Comparison of ENCODE assay signal across 18 mouse cellular contexts in the genomic region with DNA sequence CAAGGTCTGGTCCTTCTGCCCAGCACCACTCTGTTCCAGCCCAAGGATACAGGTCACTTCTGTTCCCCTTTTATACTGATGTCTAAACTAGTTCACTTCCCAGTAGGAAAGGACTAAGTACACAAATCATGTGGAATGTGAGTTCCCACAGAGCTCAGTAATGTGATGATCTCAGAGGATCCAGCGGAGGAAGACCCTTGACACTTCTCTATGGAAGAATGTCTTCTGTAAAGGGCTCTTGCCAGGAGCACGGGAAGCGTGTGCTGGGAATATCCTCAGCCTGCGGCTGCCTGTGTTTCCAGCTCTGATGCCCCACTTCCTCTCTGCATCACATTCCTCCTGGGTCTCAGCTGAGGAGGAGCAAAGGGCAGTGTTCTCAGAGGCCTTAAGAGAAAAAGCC. TPM values are rescaled to one million over a fixed set of nuclear protein-coding genes. Genes with fewer than 3 reads are reported as not detected.
A peak's percentile ranks its signal among the peaks of the same experiment; 100 is the strongest.
DNase-seq lines count a peak whose midpoint lies in the region; ATAC-seq lines count a peak whose summit lies in the region.
"Had no signal": no experiment of that assay in that cellular context is flagged by ENCODE, and none has a peak within 500 bp of the region (broad histone marks: within the 10 kb centered on the region; RNA-seq: fewer than 3 reads in every experiment).

No protein-coding gene starts in this region.

- H3K4me1 ChIP-seq in kidney, embryonic 14.5 days (ENCODE audit: control insufficient read depth, insufficient read depth, low read length) = peaks cover 41% of the 10 kb centered on the region
- H3K4me1 ChIP-seq in kidney, embryonic 15.5 days = peaks cover 72% of the 10 kb centered on the region
- peaks cover 16% of the 10 kb centered on the region for H3K4me1 ChIP-seq in hindbrain, embryonic 16.5 days (ENCODE audit: control insufficient read depth, insufficient read depth, low read depth, low read length)

- 36% methylated on average over 4 of the region's 4 CpGs for WGBS in kidney, embryonic 14.5 days
- WGBS in kidney, embryonic 15.5 days = 32% methylated on average over 4 of the region's 4 CpGs
- WGBS in hindbrain, embryonic 16.5 days = 68% methylated on average over 4 of the region's 4 CpGs

- H3K27ac ChIP-seq in kidney, embryonic 14.5 days (ENCODE audit: low read depth, low read length) = no peak overlapping the region
- H3K27ac ChIP-seq in kidney, embryonic 15.5 days = 0 out of 2 replicates have a peak overlapping the region, but pooled peaks have one; percentile 20
- no peak overlapping the region for H3K27ac ChIP-seq in hindbrain, embryonic 16.5 days (ENCODE audit: low read depth, low read length)
- H3K27ac ChIP-seq: limb, embryonic 10.5 days; liver, embryonic 15.5 days had no signal

- H3K27me3 ChIP-seq in kidney, embryonic 14.5 days (ENCODE audit: control insufficient read depth, insufficient read depth, low read length) = no peaks in the 10 kb centered on the region
- H3K27me3 ChIP-seq in kidney, embryonic 15.5 days = no peaks in the 10 kb centered on the region
- no peaks in the 10 kb centered on the region for H3K27me3 ChIP-seq in hindbrain, embryonic 16.5 days (replicated peaks; ENCODE audit: control insufficient read depth, insufficient read depth, low read length)

- peak; percentile 25 for DNase-seq in adrenal gland, postnatal 14 days
- no peak for DNase-seq in adrenal gland, postnatal 10 days
- peak; percentile 59 for DNase-seq in kidney, adult 11 months
- DNase-seq in lung, postnatal 36 days = peak; percentile 46
- DNase-seq: cerebellum, adult 18-20 months; embryo, embryonic 11 days; forebrain, postnatal 0 days; gastrocnemius, postnatal 10 days; right cerebral cortex, adult 18-20 months; thymus, adult 18-20 months had no signal

- no peak overlapping the region for H3K9ac ChIP-seq in kidney, embryonic 14.5 days (ENCODE audit: low read depth, low read length)
- no peak overlapping the region for H3K9ac ChIP-seq in kidney, embryonic 15.5 days
- no peak overlapping the region for H3K9ac ChIP-seq in hindbrain, embryonic 16.5 days (ENCODE audit: low read depth, low read length)
- H3K9ac ChIP-seq: forebrain, postnatal 0 days; liver, embryonic 15.5 days had no signal

- no peak overlapping the region for H3K4me3 ChIP-seq in kidney, embryonic 14.5 days (ENCODE audit: low read length)
- no peak overlapping the region for H3K4me3 ChIP-seq in kidney, embryonic 15.5 days (replicated peaks)
- H3K4me3 ChIP-seq in hindbrain, embryonic 16.5 days (ENCODE audit: low read length) = no peak overlapping the region
- H3K4me3 ChIP-seq: erythroblast, embryonic 14.5 days; limb, embryonic 10.5 days; liver, embryonic 15.5 days had no signal

- H3K36me3 ChIP-seq in kidney, embryonic 14.5 days (ENCODE audit: control insufficient read depth, insufficient read depth, low read length) = peaks cover 2% of the 10 kb centered on the region; the same call in 1 of the 2 replicates
- peaks cover 5% of the 10 kb centered on the region; the same call in 1 of the 2 replicates for H3K36me3 ChIP-seq in kidney, embryonic 15.5 days
- no peaks in the 10 kb centered on the region for H3K36me3 ChIP-seq in hindbrain, embryonic 16.5 days (ENCODE audit: control insufficient read depth, insufficient read depth, low read length)
- H3K36me3 ChIP-seq: liver, embryonic 15.5 days had no signal

- H3K4me2 ChIP-seq in kidney, embryonic 14.5 days (replicated peaks; ENCODE audit: low read depth, low read length) = no peak overlapping the region
- H3K4me2 ChIP-seq in kidney, embryonic 15.5 days = no peak overlapping the region
- no peak overlapping the region for H3K4me2 ChIP-seq in hindbrain, embryonic 16.5 days (ENCODE audit: low read length)
- H3K4me2 ChIP-seq: liver, embryonic 15.5 days had no signal

- H3K9me3 ChIP-seq in kidney, embryonic 14.5 days (ENCODE audit: control insufficient read depth, low read length) = no peaks in the 10 kb centered on the region
- no peaks in the 10 kb centered on the region for H3K9me3 ChIP-seq in kidney, embryonic 15.5 days (replicated peaks)
- H3K9me3 ChIP-seq in hindbrain, embryonic 16.5 days (ENCODE audit: control insufficient read depth, low read length) = no peaks in the 10 kb centered on the region
- H3K9me3 ChIP-seq: limb, embryonic 10.5 days; liver, embryonic 15.5 days had no signal

- no peak for ATAC-seq in kidney, embryonic 14.5 days (ENCODE audit: low FRiP score, low TSS enrichment)
- no peak for ATAC-seq in kidney, embryonic 15.5 days (replicated peaks; ENCODE audit: low FRiP score)
- ATAC-seq in inflammation-experienced regulatory T-cells, adult 6 months = no peak
- no peak for ATAC-seq in hindbrain, embryonic 16.5 days
- ATAC-seq: forebrain, postnatal 0 days had no signal

RNA-seq across cellular contexts. Expression of a gene that starts 4.5 kb away (rescaled TPM):
- 88.4 and 101 TPM in 2 replicates for total RNA-seq in adrenal gland, postnatal 14 days (2021)
- total RNA-seq in adrenal gland, postnatal 10 days (2021) = 10 to 100 TPM; 82.6 to 87.9 TPM
- polyA plus RNA-seq in kidney, embryonic 14.5 days (2014; fragmentation: Nextera tagmentation; extraction: Ambion mirVana) = 54.4 and 88.8 TPM in 2 replicates
- 72.4 and 77.0 TPM in 2 replicates for polyA plus RNA-seq in kidney, embryonic 15.5 days (2015; fragmentation: Nextera tagmentation; extraction: Ambion mirVana)
- polyA plus RNA-seq in inflammation-experienced regulatory T-cells, adult 6 months (2017; shearing (Covaris generic)) = 1 to 10 TPM in 1 of 3 experiments, under 1 TPM in 1, not detected in 1; 0.41 to 1.3 TPM
- polyA plus RNA-seq in hindbrain, embryonic 16.5 days (2015; fragmentation: Nextera tagmentation; extraction: Ambion mirVana) = 43.2 and 53.8 TPM in 2 replicates
- total RNA-seq: megakaryocyte-erythroid progenitor cell, adult 5-6 weeks had no signal
- polyA plus RNA-seq: erythroblast, embryonic 14.5 days had no signal

Comparison
In these comparisons a context has a peak if more than half of its experiments do, and no peak if none do; other contexts are left out.
1. RNA of a gene that starts 4.5 kb away (polyA plus RNA-seq): 54.4 to 88.8 TPM in kidney, embryonic 14.5 days, 72.4 to 77.0 TPM in kidney, embryonic 15.5 days and 43.2 to 53.8 TPM in hindbrain, embryonic 16.5 days; 0.41 to 1.3 TPM in inflammation-experienced regulatory T-cells, adult 6 months; every median in the first group is over 10 times any median in the second.